Mouse (Mus musculus) colon, adult 2 months (tissue): ENCODE measurements around the gene Gm20390. TPM values are rescaled to one million over a fixed set of nuclear protein-coding genes. Genes with fewer than 3 reads are reported as not detected.

Experiments used
- polyA plus RNA-seq: library from polyadenylated mRNA; depleted of rRNA; stranded (reverse); fragments of >200 nt; gene quantifications from 2 replicates; pipeline ENCODE4 v1.2.3, GENCODE M21; 2012; rRNA removed

Gene Gm20390
- 10.1 and 16.6 TPM in 2 replicates for polyA plus RNA-seq

GRCm38 (mm10) chr11:93968005-93968847 is at the start of gene Gm20390, which contains the start of gene Nme1:
Gene Gm20390 (minus strand): TSS chr11:93968293.
Gene Nme1 (minus strand): TSS chr11:93968521.

DNA sequence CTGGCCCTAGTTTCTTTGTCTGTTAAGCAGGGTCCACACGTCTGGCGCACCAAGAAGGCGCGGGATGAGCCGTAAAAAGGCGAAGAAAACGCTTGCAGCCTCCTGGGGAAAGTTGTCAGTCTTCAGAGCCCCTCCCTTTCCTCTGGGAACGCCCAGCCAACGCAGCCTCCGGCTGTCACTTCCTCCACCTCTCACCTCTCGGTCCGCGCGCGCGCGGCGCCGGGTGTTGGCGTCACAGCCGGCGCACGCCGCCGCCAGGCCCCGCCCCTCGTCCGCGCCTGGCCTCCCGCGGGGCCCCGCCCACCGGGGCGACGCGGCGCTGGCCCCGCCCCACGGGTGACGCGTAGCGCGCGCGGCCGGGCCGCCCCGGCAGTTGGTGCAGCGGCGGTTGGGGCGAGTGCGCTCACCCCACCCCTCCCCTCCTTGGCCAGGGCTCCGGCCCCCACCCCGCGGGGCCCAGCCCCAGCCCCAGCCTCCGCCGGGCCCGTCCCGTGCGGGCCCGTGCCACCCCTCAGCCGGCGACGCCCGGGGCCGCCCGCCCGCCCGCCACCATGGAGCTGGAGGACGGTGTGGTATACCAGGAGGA is 27.7 kb upstream of the Gm20390 start, which contains the start of gene Spag9:
Gene Spag9 (plus strand): TSS at position 372 of the 586 bp plus-strand sequence.

DNA sequence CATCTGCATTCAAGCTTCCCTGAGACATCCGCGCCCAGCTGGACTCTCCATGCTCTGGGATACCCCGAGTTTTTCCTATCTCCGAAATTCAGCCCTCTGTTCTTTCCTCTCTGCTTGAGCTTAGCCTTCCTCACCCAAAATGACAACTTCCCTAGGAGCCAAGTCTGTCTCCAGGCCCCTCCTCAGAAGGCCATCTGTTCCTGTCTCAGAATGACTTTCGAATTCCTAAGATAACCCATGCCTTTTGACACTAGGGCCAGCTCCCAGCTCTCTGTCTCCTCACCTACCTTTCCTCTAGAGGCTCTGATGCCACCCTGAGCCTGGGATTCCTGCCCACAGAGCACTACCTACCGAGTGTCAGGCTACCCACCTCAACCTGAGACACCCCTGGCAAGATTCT is 11.9 kb downstream of the Gm20390 start, which contains the start of gene Nme2:
Gene Nme2 (minus strand): TSS at position 101 of the 400 bp plus-strand sequence.

Other genes with a start within 250 kb of the Gm20390 start
- gene Utp18, start 82.5 kb downstream of the Gm20390 start, polyA plus RNA-seq: 2.8 and 3.8 TPM in 2 replicates
- gene Mbtd1, start 82.4 kb downstream of the Gm20390 start, polyA plus RNA-seq: 1.9 and 3.2 TPM in 2 replicates
- gene Nme2, start 12.0 kb downstream of the Gm20390 start, polyA plus RNA-seq: 138 and 155 TPM in 2 replicates
- gene Nme1, start 228 bp upstream of the Gm20390 start, polyA plus RNA-seq: 69.8 and 69.9 TPM in 2 replicates
- 30.5 and 36.7 TPM in 2 replicates for gene Spag9, start 27.8 kb upstream of the Gm20390 start, polyA plus RNA-seq
- gene Tob1, start 243.2 kb upstream of the Gm20390 start, polyA plus RNA-seq: 105 and 111 TPM in 2 replicates